Mouse (Mus musculus): Measurements from ENCODE around the gene Cacna1d. TPM values are rescaled to one million over a fixed set of nuclear protein-coding genes. Genes with fewer than 3 reads are reported as not detected.

The Cacna1d gene
- total and polyA plus RNA-seq, 2 experiments from 2014 or later: 6.1 to 27.6 TPM

- Histone ChIP-seq H3K9me3 (ENCODE audit: low read length) (no peaks in the 10 kb centered on the region), H3K4me3 (ENCODE audit: low read length) (no peak overlapping the region), H3K27me3 (ENCODE audit: insufficient read depth, low read length) (no peaks in the 10 kb centered on the region), H3K9ac (replicated peaks; ENCODE audit: low read length) (no peak overlapping the region), H3K36me3 (ENCODE audit: insufficient read depth, low read length) (peaks cover 22% of the 10 kb centered on the region), H3K27ac (no peak overlapping the region), H3K4me1 (ENCODE audit: insufficient read depth, low read length) (no peaks in the 10 kb centered on the region), H3K4me2 (ENCODE audit: low read depth, low read length) (no peak overlapping the region)
- WGBS: 50% methylated on average over 2 of the region's 2 CpGs
- peak; percentile 66 for TF ChIP-seq CTCF (IDR thresholded peaks at IDR 0.05; ENCODE audit: low read depth)
- DNase-seq (ENCODE audit: low spot score): peak; percentile 50
- ATAC-seq: 0 out of 2 replicates have a peak, but pooled peaks have one; percentile 38
Observed at GRCm38 (mm10) chr14:30109079-30109478, 382.2 kb downstream of the Cacna1d start.

DNA sequence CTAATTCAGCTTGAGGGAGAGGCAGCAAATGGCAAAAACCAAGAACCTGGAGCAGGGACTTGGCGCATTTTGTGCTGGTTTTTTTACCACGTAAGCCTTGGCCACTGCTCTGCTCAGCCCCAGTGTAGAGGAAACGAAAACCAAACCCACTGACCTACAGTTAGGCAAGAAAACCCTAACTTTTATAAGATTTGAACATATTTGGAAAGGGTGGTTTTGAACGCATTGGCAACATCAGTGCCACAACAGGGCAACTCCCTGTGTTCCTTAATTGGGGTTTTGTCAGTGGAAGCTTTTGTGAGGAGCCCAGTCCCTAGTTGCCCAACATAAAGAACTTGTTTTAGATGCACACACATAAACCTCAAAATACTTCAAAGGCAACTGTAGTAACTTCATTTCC is 384.7 kb downstream of the Cacna1d start:
- Histone ChIP-seq H3K4me3 (ENCODE audit: low read length) (no peak overlapping the region), H3K9ac (replicated peaks; ENCODE audit: low read length) (no peak overlapping the region), H3K4me2 (ENCODE audit: low read depth, low read length) (no peak overlapping the region), H3K27me3 (ENCODE audit: insufficient read depth, low read length) (no peaks in the 10 kb centered on the region), H3K4me1 (ENCODE audit: insufficient read depth, low read length) (no peaks in the 10 kb centered on the region), H3K9me3 (ENCODE audit: low read length) (no peaks in the 10 kb centered on the region), H3K27ac (no peak overlapping the region), H3K36me3 (ENCODE audit: insufficient read depth, low read length) (peaks cover 16% of the 10 kb centered on the region)
- DNase-seq (ENCODE audit: low spot score) (no peak), ATAC-seq (no peak)
- TF ChIP-seq CTCF (IDR thresholded peaks at IDR 0.05; ENCODE audit: low read depth): no peak
- 95% methylated on average over 4 of the region's 4 CpGs for WGBS

DNA sequence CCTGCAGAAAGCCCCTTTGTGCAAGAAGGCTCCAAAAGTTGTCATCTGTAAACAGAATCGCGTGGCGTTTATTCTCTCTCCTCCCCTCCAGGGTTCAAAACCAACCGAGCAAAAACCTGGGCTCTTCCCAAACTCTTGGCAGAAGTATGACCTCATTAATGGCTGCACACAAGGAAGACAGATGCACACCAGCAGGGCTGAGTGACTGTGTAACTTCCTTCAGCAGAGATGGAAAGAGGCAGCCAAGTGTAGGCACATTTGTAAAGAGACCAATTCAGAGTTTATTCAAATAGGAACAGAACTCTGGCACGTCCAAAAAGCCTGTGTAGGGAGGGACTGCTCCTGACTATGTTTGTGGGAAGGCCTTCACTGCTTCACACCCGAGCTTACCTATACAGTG is 385.7 kb downstream of the Cacna1d start:
- H3K27me3 ChIP-seq (ENCODE audit: insufficient read depth, low read length): no peaks in the 10 kb centered on the region
- ATAC-seq (peak; percentile 68; the same call in 1 of the 2 replicates), DNase-seq (ENCODE audit: low spot score) (peak; percentile 54)
- peaks cover 6% of the 10 kb centered on the region; the same call in 1 of the 2 replicates for H3K36me3 ChIP-seq (ENCODE audit: insufficient read depth, low read length)
- TF ChIP-seq CTCF (IDR thresholded peaks at IDR 0.05; ENCODE audit: low read depth): no peak
- no peak overlapping the region for H3K4me2 ChIP-seq (ENCODE audit: low read depth, low read length)
- H3K4me3 ChIP-seq (ENCODE audit: low read length): no peak overlapping the region
- no peak overlapping the region for H3K9ac ChIP-seq (replicated peaks; ENCODE audit: low read length)
- H3K27ac ChIP-seq: no peak overlapping the region
- no peaks in the 10 kb centered on the region for H3K4me1 ChIP-seq (ENCODE audit: insufficient read depth, low read length)
- H3K9me3 ChIP-seq (ENCODE audit: low read length): no peaks in the 10 kb centered on the region
- 50% methylated on average over 6 of the region's 6 CpGs for WGBS

GRCm38 (mm10) chr14:30103946-30104536 is 387.2 kb downstream of the Cacna1d start:
- no peak for TF ChIP-seq CTCF (IDR thresholded peaks at IDR 0.05; ENCODE audit: low read depth)
- WGBS: 72% methylated on average over 8 of the region's 8 CpGs
- Histone ChIP-seq H3K4me1 (ENCODE audit: insufficient read depth, low read length) (no peaks in the 10 kb centered on the region), H3K27ac (no peak overlapping the region), H3K9ac (replicated peaks; ENCODE audit: low read length) (no peak overlapping the region), H3K36me3 (ENCODE audit: insufficient read depth, low read length) (peaks cover 7% of the 10 kb centered on the region; the same call in 1 of the 2 replicates), H3K4me3 (ENCODE audit: low read length) (no peak overlapping the region), H3K9me3 (ENCODE audit: low read length) (no peaks in the 10 kb centered on the region), H3K4me2 (ENCODE audit: low read depth, low read length) (no peak overlapping the region), H3K27me3 (ENCODE audit: insufficient read depth, low read length) (no peaks in the 10 kb centered on the region)
- no peak for ATAC-seq
- DNase-seq (ENCODE audit: low spot score): no peak

- peaks cover 9% of the 10 kb centered on the region; the same call in 1 of the 2 replicates for H3K36me3 ChIP-seq (ENCODE audit: insufficient read depth, low read length)
- 60% methylated on average over 5 of the region's 5 CpGs for WGBS
- no peak overlapping the region for H3K4me2 ChIP-seq (ENCODE audit: low read depth, low read length)
- H3K9me3 ChIP-seq (ENCODE audit: low read length): no peaks in the 10 kb centered on the region
- no peaks in the 10 kb centered on the region for H3K27me3 ChIP-seq (ENCODE audit: insufficient read depth, low read length)
- peak; percentile 37 for TF ChIP-seq CTCF (IDR thresholded peaks at IDR 0.05; ENCODE audit: low read depth)
- H3K27ac ChIP-seq: no peak overlapping the region
- H3K4me3 ChIP-seq (ENCODE audit: low read length): no peak overlapping the region
- ATAC-seq: no peak
- DNase-seq (ENCODE audit: low spot score): peak; percentile 22
- no peak overlapping the region for H3K9ac ChIP-seq (replicated peaks; ENCODE audit: low read length)
- no peaks in the 10 kb centered on the region for H3K4me1 ChIP-seq (ENCODE audit: insufficient read depth, low read length)
Observed at GRCm38 (mm10) chr14:30097239-30097638, 394.0 kb downstream of the Cacna1d start.

GRCm38 (mm10) chr14:30092426-30092825 is 398.8 kb downstream of the Cacna1d start:
- H3K27ac ChIP-seq: no peak overlapping the region
- no peak overlapping the region for H3K4me2 ChIP-seq (ENCODE audit: low read depth, low read length)
- no peak for TF ChIP-seq CTCF (IDR thresholded peaks at IDR 0.05; ENCODE audit: low read depth)
- no peaks in the 10 kb centered on the region for H3K27me3 ChIP-seq (ENCODE audit: insufficient read depth, low read length)
- H3K36me3 ChIP-seq (ENCODE audit: insufficient read depth, low read length): no peaks in the 10 kb centered on the region; the same call in 1 of the 2 replicates
- DNase-seq (ENCODE audit: low spot score) (no peak), ATAC-seq (no peak)
- WGBS: 92% methylated on average over 4 of the region's 4 CpGs
- H3K9ac ChIP-seq (replicated peaks; ENCODE audit: low read length): no peak overlapping the region
- H3K4me3 ChIP-seq (ENCODE audit: low read length): no peak overlapping the region
- H3K9me3 ChIP-seq (ENCODE audit: low read length): no peaks in the 10 kb centered on the region
- no peaks in the 10 kb centered on the region for H3K4me1 ChIP-seq (ENCODE audit: insufficient read depth, low read length)

DNA sequence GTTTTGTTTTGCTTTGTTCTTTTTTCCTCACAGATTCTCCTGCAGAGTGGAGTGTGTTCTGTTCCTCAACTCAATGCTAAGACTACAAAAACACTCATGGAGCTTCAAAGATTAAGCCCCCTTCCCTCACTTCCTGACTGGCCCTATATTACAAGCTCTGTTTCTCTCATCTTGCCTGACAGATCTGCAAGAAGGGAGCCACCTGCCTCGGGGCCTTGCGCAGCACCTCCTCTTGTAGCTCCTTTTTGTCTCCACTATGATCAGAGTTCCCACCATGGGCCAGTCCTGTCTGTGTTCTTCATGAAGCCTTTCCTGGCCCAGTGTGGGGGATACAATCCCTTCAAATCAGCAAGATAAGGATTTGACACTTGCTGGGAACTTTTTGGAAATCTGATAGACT is 399.2 kb downstream of the Cacna1d start:
- DNase-seq (ENCODE audit: low spot score) (no peak), ATAC-seq (no peak)
- Histone ChIP-seq H3K27ac (no peak overlapping the region), H3K9ac (replicated peaks; ENCODE audit: low read length) (no peak overlapping the region), H3K4me2 (ENCODE audit: low read depth, low read length) (no peak overlapping the region), H3K27me3 (ENCODE audit: insufficient read depth, low read length) (no peaks in the 10 kb centered on the region), H3K4me1 (ENCODE audit: insufficient read depth, low read length) (no peaks in the 10 kb centered on the region), H3K36me3 (ENCODE audit: insufficient read depth, low read length) (no peaks in the 10 kb centered on the region; the same call in 1 of the 2 replicates), H3K4me3 (ENCODE audit: low read length) (no peak overlapping the region), H3K9me3 (ENCODE audit: low read length) (no peaks in the 10 kb centered on the region)
- no peak for TF ChIP-seq CTCF (IDR thresholded peaks at IDR 0.05; ENCODE audit: low read depth)
- 86% methylated on average over 2 of the region's 2 CpGs for WGBS

Measured in hindbrain, postnatal 0 days (tissue).